Mouse (Mus musculus) embryonic fibroblast, embryonic 13.5 days (primary cell): ENCODE results near the gene A030005K14Rik.

ENCODE experiments used
- CTCF ChIP-seq: IDR thresholded peaks from 2 replicates; pipeline ENCODE4 v1.5.1; 2011; ENCODE audit warnings: mild to moderate bottlenecking, control low read depth, low read length, moderate library complexity, borderline replicate concordance; ENCODE audit not compliant: insufficient read depth
- POLR2A ChIP-seq: IDR thresholded peaks from 2 replicates; pipeline ENCODE4 v1.6.1; 2011; ENCODE audit warnings: low read depth, mild to moderate bottlenecking, control low read depth, low read length, moderate library complexity

DNA sequence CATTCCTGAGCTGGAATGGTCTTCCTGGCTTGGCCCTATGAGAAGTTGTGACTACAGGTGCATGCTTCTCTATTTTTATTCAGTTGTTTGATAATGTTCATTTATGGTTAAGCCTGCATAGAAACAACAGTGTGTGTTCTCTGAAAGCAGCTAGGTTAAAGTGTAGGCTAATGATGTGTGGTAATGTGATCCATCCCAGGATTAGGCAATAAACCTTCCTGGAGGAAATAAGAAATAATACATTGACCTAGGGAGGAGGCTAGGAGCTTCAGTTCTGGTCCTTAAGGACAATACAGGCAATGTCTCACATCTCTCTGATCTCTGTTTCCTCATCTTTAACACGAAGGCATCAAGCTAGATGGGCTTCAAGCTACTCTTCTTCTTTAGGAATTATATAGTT is 46.3 kb upstream of the A030005K14Rik start:
- no peak for TF ChIP-seq CTCF
- TF ChIP-seq POLR2A: no peak
